Mouse (Mus musculus) cortical plate, adult 2 months (tissue): ENCODE measurements around the gene Olfr322.

Experiments used
- CTCF ChIP-seq: fragments of 200-500 bp; IDR thresholded peaks from 2 replicates; pipeline ENCODE4 v1.5.1; 2011; ENCODE audit warnings: mild to moderate bottlenecking, control low read depth, low read length; ENCODE audit not compliant: insufficient read depth; ENCODE audit errors: extremely low read depth
- POLR2A ChIP-seq: fragments of 200-500 bp; IDR thresholded peaks from 2 replicates; pipeline ENCODE4 v1.6.1; 2011; ENCODE audit warnings: mild to moderate bottlenecking, low read length, control low read depth; ENCODE audit not compliant: insufficient read depth; ENCODE audit errors: extremely low read depth

GRCm38 (mm10) chr11:58669252-58669651 is 10.7 kb downstream of the Olfr322 start:
- TF ChIP-seq CTCF (no peak), POLR2A (no peak)
